Mouse (Mus musculus): ENCODE measurements around the gene Bag1.

DNA sequence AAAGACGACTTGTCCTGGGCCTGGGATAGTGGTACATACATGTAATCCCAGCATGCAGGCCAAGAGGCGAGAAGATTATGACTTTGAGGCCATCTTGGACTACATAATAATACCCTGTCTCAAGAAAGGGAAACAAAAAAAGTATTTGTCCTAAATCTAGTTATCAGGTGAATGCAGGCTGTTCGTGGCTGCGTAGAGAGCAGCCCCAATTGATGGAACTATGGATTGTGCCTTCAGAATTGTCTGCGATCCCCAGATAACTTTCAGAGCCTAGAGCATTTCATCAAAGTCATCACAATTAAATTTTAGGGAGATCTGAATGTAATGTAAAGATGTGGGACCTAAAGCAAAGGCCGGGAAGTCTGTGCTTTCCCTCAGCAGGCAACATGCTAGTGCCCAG lies 48.2 kb upstream of the Bag1 start:
- TF ChIP-seq HCFC1 (IDR thresholded peaks at IDR 0.05; ENCODE audit: borderline replicate concordance, insufficient read depth, low read length): no peak
- no peak for TF ChIP-seq CHD2 (IDR thresholded peaks at IDR 0.05; ENCODE audit: low read depth, low read length)
